Mouse (Mus musculus): ENCODE data around the gene Fabp6. TPM values are rescaled to one million over a fixed set of nuclear protein-coding genes. Genes with fewer than 3 reads are reported as not detected.
A peak's percentile ranks its signal among the peaks of the same experiment; 100 is the strongest.

Fabp6 gene
- polyA plus RNA-seq, 1 experiment from 2014 or later, result not detected

DNA sequence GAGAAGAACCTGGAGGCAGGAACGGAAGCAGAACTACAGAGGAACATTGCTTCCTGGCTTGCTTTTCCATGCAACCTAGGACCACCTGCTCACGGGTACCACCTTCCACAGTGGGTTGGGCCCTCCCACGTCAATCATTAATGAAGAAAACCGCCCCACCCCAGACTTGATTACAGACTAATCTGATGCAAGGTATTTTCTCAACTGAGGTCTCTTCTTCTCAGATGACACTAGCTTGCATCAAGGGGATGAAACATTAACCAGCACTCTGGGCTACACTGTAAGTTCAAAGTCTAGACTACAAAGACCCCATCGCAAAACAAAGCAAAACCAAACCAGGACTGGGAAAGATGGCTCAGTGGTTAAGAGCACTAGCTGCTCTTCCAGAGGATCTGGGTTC lies 20.4 kb upstream of the Fabp6 start:
- H3K9ac ChIP-seq, result no peak overlapping the region
- no peaks in the 10 kb centered on the region for H3K27me3 ChIP-seq (replicated peaks)
- no peaks in the 10 kb centered on the region for H3K36me3 ChIP-seq (replicated peaks)
- H3K27ac ChIP-seq, result no peak overlapping the region
- no peak overlapping the region for H3K4me3 ChIP-seq
- 89% methylated on average over 5 of the region's 5 CpGs for WGBS
- H3K9me3 ChIP-seq, result no peaks in the 10 kb centered on the region
- no peak for ATAC-seq (replicated peaks)
- peaks cover 17% of the 10 kb centered on the region for H3K4me1 ChIP-seq
- H3K4me2 ChIP-seq, result no peak overlapping the region

DNA sequence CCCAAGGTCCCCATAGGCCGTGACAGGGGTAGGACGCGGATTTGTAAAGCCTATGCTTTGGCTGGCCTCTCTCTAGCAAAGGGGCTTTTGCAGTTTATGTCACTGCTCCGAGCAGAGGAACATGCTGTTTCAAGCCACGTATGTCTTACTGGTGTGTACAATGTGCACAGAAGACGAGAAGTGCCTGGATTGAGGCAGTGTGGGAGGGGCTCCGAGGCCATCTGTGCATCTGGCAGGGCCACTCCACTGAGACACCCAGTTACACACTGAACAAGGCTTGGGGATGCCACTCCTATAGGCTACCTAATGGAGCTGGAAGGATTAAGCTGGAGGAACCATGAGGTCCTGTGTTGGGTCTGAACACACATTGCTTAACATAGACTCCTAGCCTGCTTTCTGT lies 17.1 kb upstream of the Fabp6 start:
- no peaks in the 10 kb centered on the region for H3K36me3 ChIP-seq (replicated peaks)
- no peaks in the 10 kb centered on the region for H3K27me3 ChIP-seq (replicated peaks)
- H3K27ac ChIP-seq, result peak overlapping the region; percentile 22; the same call in 1 of the 2 replicates
- H3K4me3 ChIP-seq, result no peak overlapping the region
- H3K9me3 ChIP-seq, result no peaks in the 10 kb centered on the region
- ATAC-seq (replicated peaks), result peak; percentile 28; the same call in 1 of the 2 replicates
- H3K9ac ChIP-seq, result no peak overlapping the region
- 48% methylated on average over 7 of the region's 7 CpGs for WGBS
- peaks cover 10% of the 10 kb centered on the region for H3K4me1 ChIP-seq
- no peak overlapping the region for H3K4me2 ChIP-seq

DNA sequence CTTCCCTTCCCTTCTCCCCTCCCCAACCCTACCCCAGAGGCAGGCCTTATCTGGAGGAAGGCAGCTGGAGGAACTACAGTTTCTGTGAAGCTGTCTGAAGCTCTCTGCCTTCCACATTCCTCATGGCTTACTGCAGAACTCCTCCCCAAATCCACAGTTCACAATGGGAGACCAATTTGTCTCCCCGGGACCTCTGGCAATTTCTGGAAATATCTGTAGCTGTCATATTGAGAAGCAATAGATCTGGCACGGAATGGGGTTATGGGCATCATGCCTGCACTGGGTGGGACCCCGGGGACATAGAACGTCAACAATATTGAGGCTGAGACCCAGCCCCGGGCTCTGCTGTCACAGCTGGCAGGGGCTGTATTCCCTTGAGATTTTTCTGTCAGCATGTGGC lies 16.6 kb upstream of the Fabp6 start:
- Histone ChIP-seq H3K4me3 (no peak overlapping the region), H3K4me1 (peaks cover 14% of the 10 kb centered on the region), H3K9ac (no peak overlapping the region), H3K27ac (peak overlapping the region; percentile 22; the same call in 1 of the 2 replicates), H3K36me3 (replicated peaks) (no peaks in the 10 kb centered on the region), H3K9me3 (no peaks in the 10 kb centered on the region), H3K4me2 (no peak overlapping the region), H3K27me3 (replicated peaks) (no peaks in the 10 kb centered on the region)
- 29% methylated on average over 5 of the region's 5 CpGs for WGBS
- peak; percentile 42 for ATAC-seq (replicated peaks)

DNA sequence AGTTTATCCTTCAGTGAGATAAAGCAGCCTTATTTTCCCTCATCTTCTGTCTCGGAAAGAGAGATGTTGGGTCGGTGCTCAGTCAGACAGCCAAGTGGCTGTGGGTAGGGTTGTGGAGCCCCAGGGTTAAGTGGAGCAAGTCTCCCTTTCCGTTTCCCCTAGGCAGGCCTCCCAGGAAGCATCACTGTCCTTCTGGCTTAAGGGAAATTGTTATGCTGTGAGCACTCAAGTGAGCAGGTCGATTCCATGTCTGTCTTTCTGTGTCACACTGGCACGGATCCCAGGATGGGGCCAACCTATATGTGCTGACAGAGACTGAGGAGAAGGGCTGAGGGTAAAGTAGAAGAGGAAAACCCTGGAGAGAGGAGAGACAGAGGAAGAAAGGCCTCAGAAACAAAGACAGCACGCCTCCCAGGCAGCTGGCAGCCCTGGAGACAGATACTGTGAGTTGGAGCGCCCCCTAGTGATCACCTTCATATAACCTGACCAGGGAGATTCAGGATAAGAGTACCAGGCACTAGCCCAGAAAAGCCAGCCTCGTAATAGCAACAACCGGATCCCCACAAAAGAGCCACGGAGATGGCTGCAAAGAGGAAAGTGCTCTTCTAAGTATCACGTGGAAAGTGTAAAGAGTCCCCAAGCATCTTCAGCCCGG lies 11.6 kb upstream of the Fabp6 start:
- Histone ChIP-seq H3K27me3 (replicated peaks) (no peaks in the 10 kb centered on the region), H3K27ac (peak overlapping the region; percentile 63), H3K9ac (no peak overlapping the region), H3K4me2 (no peak overlapping the region), H3K36me3 (replicated peaks) (no peaks in the 10 kb centered on the region), H3K9me3 (no peaks in the 10 kb centered on the region), H3K4me1 (peaks cover 10% of the 10 kb centered on the region), H3K4me3 (no peak overlapping the region)
- 22% methylated on average over 12 of the region's 12 CpGs for WGBS
- ATAC-seq (replicated peaks), result peak; percentile 78

DNA sequence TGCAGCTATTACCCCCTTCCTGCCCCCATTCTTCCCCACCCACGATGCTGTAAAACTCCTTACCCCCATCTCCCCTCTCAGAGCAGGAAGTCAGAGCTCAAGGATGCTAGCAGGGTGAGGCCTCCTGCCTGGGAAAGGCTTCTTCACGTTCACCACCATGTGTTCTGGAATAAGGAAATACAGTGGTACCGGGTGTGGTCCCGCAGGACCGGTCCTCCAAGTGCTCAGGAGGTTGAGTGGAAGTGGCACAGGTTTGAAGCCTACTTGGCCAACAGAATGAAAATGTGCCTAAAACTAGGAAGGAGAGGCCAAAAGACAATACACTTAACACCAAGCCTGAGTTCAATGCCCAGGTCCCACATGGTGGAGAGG lies 9.3 kb upstream of the Fabp6 start:
- no peaks in the 10 kb centered on the region for H3K27me3 ChIP-seq (replicated peaks)
- peaks cover 5% of the 10 kb centered on the region; the same call in 1 of the 2 replicates for H3K4me1 ChIP-seq
- no peak overlapping the region for H3K4me2 ChIP-seq
- H3K9me3 ChIP-seq, result no peaks in the 10 kb centered on the region
- 86% methylated on average over 5 of the region's 5 CpGs for WGBS
- no peak overlapping the region for H3K4me3 ChIP-seq
- no peak overlapping the region for H3K9ac ChIP-seq
- H3K27ac ChIP-seq, result no peak overlapping the region
- no peaks in the 10 kb centered on the region for H3K36me3 ChIP-seq (replicated peaks)
- ATAC-seq (replicated peaks), result no peak

DNA sequence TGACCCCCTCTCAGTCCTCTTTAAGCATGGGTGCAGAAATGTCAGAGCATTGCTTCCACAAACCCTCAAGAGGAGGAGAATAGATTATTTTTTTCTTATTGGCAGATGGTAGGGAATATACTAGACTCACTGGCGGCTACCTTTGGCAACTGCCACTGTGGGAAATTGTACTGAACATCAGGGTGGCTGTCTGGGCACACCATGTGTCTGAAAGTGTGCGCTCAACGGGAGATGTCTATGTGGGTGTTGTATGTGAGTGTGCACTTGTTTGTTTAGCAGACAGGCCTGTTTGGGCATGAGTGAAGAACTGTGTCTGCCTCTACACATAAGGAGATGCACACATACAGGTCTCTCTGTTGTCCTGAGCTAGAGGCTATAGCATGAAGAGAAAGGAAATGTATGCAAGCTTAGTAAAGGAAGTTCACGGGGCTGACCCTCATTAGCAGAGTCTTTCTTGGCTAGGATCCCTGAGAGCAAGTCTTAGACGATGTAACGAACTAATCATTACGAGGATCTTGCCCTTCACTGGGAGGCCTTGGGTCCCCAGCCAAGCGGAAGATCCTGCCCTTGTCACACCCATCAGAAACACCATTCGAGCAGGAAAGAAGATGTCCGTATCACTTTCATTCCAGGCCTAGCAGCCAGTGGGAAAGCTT lies 8.8 kb upstream of the Fabp6 start:
- Histone ChIP-seq H3K4me3 (no peak overlapping the region), H3K4me1 (peaks cover 5% of the 10 kb centered on the region; the same call in 1 of the 2 replicates), H3K36me3 (replicated peaks) (no peaks in the 10 kb centered on the region), H3K4me2 (no peak overlapping the region), H3K9ac (no peak overlapping the region), H3K27ac (no peak overlapping the region), H3K9me3 (no peaks in the 10 kb centered on the region), H3K27me3 (replicated peaks) (no peaks in the 10 kb centered on the region)
- no peak for ATAC-seq (replicated peaks)
- WGBS, result 78% methylated on average over 10 of the region's 10 CpGs

DNA sequence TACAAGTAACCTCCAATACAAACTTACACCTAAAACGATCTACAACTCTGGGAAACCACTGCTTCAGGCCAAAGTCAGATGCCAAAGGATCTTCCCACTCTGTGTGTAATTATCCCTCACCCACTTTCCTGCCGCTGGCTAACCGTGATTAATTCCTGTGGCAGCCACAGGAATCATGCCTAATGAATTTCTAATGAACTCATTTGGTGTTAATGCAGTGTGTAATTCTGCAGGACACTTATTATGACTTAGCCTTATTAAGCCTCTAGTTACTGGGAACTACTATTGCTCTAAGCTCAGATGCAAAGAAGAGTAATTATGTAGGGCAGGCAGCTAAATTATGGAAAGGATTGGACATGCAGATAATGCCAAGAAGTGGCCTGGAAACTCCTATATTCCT lies 7.1 kb upstream of the Fabp6 start:
- Histone ChIP-seq H3K4me3 (no peak overlapping the region), H3K4me1 (peaks cover 5% of the 10 kb centered on the region; the same call in 1 of the 2 replicates), H3K36me3 (replicated peaks) (no peaks in the 10 kb centered on the region), H3K4me2 (no peak overlapping the region), H3K27me3 (replicated peaks) (no peaks in the 10 kb centered on the region), H3K27ac (peak overlapping the region; percentile 45; the same call in 1 of the 2 replicates), H3K9ac (no peak overlapping the region), H3K9me3 (no peaks in the 10 kb centered on the region)
- ATAC-seq (replicated peaks), result no peak
- 42% methylated on average over 3 of the region's 3 CpGs for WGBS

DNA sequence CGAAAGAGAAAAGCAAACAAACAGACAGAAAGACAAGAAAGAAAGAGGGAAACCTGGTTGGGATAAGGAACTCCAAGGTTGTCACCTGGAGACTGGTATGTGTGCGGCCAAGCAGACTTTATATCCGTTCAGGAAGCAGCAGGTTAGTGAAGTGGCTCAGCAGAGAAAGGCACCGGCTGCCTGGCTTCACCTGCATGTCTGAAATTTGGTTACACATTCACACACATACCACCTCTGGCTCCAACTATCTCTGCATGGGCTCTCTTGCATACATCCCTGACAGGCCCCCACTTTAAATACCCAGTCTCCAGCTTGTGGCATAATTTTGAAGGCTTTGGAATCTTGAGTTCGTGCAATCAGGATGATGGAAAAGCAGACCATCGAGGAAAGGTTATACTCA lies 4.5 kb upstream of the Fabp6 start:
- Histone ChIP-seq H3K4me2 (no peak overlapping the region), H3K27ac (no peak overlapping the region), H3K27me3 (replicated peaks) (no peaks in the 10 kb centered on the region), H3K4me1 (no peaks in the 10 kb centered on the region), H3K4me3 (no peak overlapping the region), H3K9me3 (no peaks in the 10 kb centered on the region), H3K36me3 (replicated peaks) (no peaks in the 10 kb centered on the region), H3K9ac (no peak overlapping the region)
- no peak for ATAC-seq (replicated peaks)
- 87% methylated on average over 6 of the region's 6 CpGs for WGBS

DNA sequence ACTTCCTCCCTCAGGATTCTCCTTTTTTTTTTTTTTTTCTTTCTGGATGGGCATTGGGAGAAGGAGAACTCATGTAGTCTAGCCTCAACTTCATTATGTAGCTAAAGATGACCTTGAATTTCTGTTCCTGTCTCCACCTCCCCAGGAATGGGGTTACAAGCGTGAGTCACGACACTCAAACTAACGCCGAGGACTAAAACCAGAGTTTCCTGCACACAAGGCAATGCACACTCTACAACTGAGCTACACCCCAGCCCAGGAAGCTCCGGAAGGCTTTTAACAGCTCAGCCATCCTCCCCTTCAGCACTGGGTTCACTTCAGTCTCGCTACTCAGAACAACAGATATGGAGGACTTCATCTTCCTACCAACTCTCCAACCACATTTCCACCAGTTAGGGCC lies 3.6 kb upstream of the Fabp6 start:
- no peaks in the 10 kb centered on the region for H3K36me3 ChIP-seq (replicated peaks)
- no peak for ATAC-seq (replicated peaks)
- no peaks in the 10 kb centered on the region for H3K27me3 ChIP-seq (replicated peaks)
- no peaks in the 10 kb centered on the region for H3K4me1 ChIP-seq
- no peak overlapping the region for H3K4me3 ChIP-seq
- no peaks in the 10 kb centered on the region for H3K9me3 ChIP-seq
- no peak overlapping the region for H3K27ac ChIP-seq
- WGBS, result 95% methylated on average over 6 of the region's 6 CpGs
- no peak overlapping the region for H3K9ac ChIP-seq
- H3K4me2 ChIP-seq, result no peak overlapping the region

DNA sequence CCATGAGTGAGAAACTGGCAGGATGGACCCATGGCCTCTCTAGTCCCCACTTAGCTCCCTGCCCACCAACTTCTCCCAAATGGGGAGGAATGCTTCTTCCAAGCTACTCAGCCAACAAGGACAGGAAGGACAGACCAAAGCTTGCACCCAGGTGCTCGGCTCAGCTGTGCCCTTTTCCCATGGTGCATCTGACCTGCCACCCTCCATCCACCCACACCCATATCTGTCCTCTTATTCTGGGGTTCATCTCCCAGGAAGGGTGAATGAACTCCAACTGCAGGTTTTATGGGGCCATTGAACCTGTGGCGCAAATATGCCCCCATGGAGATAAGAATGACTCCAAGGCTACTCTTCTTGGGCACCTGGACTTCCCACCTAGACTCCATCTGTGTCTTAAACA lies 2.9 kb upstream of the Fabp6 start:
- Histone ChIP-seq H3K4me3 (no peak overlapping the region), H3K27me3 (replicated peaks) (no peaks in the 10 kb centered on the region), H3K9me3 (no peaks in the 10 kb centered on the region), H3K4me1 (no peaks in the 10 kb centered on the region), H3K27ac (no peak overlapping the region), H3K4me2 (no peak overlapping the region), H3K36me3 (replicated peaks) (no peaks in the 10 kb centered on the region), H3K9ac (no peak overlapping the region)
- 88% methylated on average over 2 of the region's 2 CpGs for WGBS
- ATAC-seq (replicated peaks), result no peak

DNA sequence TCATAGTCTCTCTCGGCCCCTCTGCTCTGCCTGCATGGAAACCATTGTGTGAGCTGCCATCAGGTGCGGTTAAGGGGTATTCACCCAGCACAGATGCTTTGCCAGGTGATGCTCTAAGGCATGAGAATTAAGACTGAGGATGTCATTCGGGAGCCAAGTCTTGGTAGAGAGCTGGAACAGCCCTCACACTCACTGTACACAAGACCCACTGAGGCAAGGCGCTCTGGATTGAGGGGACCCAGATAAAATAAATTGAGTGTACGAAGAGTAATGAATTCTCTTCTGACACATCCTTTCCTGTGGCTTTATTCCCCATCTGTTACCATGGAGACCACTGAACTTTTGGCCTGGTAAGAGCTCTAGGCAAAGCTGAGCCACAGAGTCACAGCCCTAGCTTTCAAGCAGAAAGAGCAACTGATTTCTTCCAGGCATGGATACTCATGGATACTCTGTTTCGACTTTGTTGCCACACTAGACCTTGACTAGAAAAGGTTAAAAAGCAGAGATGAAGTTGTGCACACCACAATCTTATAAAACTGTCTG lies 11.7 kb downstream of the Fabp6 start:
- ATAC-seq (replicated peaks), result 0 out of 2 replicates have a peak, but pooled peaks have one; percentile 14
- no peak overlapping the region for H3K27ac ChIP-seq
- H3K9ac ChIP-seq, result no peak overlapping the region
- WGBS, result 64% methylated on average over 6 of the region's 6 CpGs
- no peak overlapping the region for H3K4me2 ChIP-seq
- no peaks in the 10 kb centered on the region for H3K27me3 ChIP-seq (replicated peaks)
- H3K4me1 ChIP-seq, result no peaks in the 10 kb centered on the region
- H3K4me3 ChIP-seq, result no peak overlapping the region
- no peaks in the 10 kb centered on the region for H3K9me3 ChIP-seq
- peaks cover 4% of the 10 kb centered on the region; the same call in 1 of the 2 replicates for H3K36me3 ChIP-seq (replicated peaks)

DNA sequence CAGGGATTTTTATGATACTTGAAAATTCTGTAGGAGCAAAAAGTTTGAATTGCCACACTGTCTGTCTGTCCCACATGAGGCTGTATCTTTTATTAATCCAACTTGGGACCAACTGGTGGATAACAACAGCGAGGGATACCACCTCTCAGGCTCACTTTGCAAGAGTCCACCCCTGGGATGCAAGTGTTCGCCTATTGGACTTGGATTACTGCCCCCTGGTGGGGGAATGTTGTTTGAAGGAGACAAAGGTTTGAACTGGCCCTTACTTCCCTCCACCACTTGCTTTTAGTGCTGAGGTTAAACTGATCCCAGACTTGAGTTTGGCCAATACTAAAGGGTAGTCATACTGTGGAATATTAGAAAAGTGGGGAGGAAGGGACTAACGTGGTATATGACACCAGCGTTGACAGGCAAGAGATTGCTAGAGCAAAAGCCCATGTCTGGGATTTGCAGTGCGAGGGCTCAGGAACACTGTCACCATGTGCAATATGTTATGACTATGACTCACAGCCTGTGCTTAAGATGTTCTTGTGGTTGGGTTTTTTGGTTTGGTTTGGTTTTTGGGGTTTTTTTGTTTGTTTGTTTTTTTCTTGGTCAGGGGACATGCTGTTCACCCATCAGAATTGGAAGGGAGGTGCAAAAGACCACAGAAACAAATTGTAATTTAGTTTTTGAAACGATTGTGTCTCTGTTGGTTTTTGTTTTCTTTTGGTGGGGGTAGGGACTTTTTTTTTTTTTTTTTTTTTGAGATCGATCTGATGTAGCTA lies 14.8 kb downstream of the Fabp6 start, which contains the start of gene 4933415A04Rik:
4933415A04Rik (plus strand) TSS at position 717 of the 767 bp plus-strand sequence.
- Histone ChIP-seq H3K4me2 (no peak within 1 kb of the TSS), H3K27me3 (replicated peaks) (no peaks in the 10 kb centered on the region), H3K4me1 (no peaks in the 10 kb centered on the region), H3K4me3 (no peak within 1 kb of the TSS), H3K27ac (no peak within 1 kb of the TSS), H3K9ac (no peak within 1 kb of the TSS), H3K36me3 (replicated peaks) (peaks cover 4% of the 10 kb centered on the region), H3K9me3 (no peaks in the 10 kb centered on the region)
- 66% methylated on average over 7 of the region's 7 CpGs for WGBS
- ATAC-seq (replicated peaks), result no peak
